Mouse (Mus musculus) lung, embryonic 15.5 days (tissue): ENCODE data around the gene Vmn1r85. TPM values are rescaled to one million over a fixed set of nuclear protein-coding genes. Genes with fewer than 3 reads are reported as not detected.
A peak's percentile ranks its signal among the peaks of the same experiment; 100 is the strongest.

Experiments
- ATAC-seq: fragments of 200-750 bp; cut with Nextera tagmentation; 2 replicates; pipeline ENCODE4 v1.8.0; 2017; ENCODE audit warnings: moderate number of reproducible peaks, borderline replicate concordance; ENCODE audit not compliant: low FRiP score, low TSS enrichment; ENCODE audit errors: extremely low read depth
- H3K27ac ChIP-seq: fragments of 300-500 bp; sonication (generic); 2 replicates; pipeline ENCODE4 v1.5.1; 2015; ENCODE audit warnings: moderate library complexity, mild to moderate bottlenecking, inconsistent platforms
- H3K27me3 ChIP-seq: fragments of 300-500 bp; sonication (generic); 2 replicates; pipeline ENCODE4 v1.6.1; 2015; ENCODE audit warnings: inconsistent platforms
- H3K36me3 ChIP-seq: fragments of 300-500 bp; sonication (generic); 2 replicates; pipeline ENCODE4 v1.6.1; 2015; ENCODE audit warnings: inconsistent platforms
- H3K4me1 ChIP-seq: fragments of 300-500 bp; sonication (generic); 2 replicates; pipeline ENCODE4 v1.6.1; 2015; ENCODE audit warnings: inconsistent platforms
- H3K4me2 ChIP-seq: fragments of 300-500 bp; sonication (generic); 2 replicates; pipeline ENCODE4 v1.6.1; 2015; ENCODE audit warnings: inconsistent platforms, mild to moderate bottlenecking, moderate library complexity
- H3K4me3 ChIP-seq: fragments of 300-500 bp; sonication (generic); 2 replicates; pipeline ENCODE4 v1.5.1; 2015; ENCODE audit warnings: mild to moderate bottlenecking, inconsistent platforms
- H3K9ac ChIP-seq: fragments of 300-500 bp; sonication (generic); 2 replicates; pipeline ENCODE4 v1.6.1; 2015; ENCODE audit warnings: inconsistent platforms
- H3K9me3 ChIP-seq: fragments of 300-500 bp; sonication (generic); 2 replicates; pipeline ENCODE4 v1.6.1; 2016; ENCODE audit warnings: inconsistent platforms
- WGBS: fragments of 180-500 bp; shearing (Covaris S2); methylation state at CpG from one replicate; pipeline ENCODE4 v1.1.7; 2015; 5-methylcytosine and 5-hydroxymethylcytosine counted together
- polyA plus RNA-seq: library from polyadenylated mRNA; unstranded; fragments of >200 nt; fragmentation: Nextera tagmentation; extraction: Ambion mirVana; gene quantifications from 2 replicates; pipeline ENCODE4 v1.2.1, GENCODE M21; 2015

Vmn1r85 gene
- polyA plus RNA-seq, 1 experiment from 2014 or later = not detected

DNA sequence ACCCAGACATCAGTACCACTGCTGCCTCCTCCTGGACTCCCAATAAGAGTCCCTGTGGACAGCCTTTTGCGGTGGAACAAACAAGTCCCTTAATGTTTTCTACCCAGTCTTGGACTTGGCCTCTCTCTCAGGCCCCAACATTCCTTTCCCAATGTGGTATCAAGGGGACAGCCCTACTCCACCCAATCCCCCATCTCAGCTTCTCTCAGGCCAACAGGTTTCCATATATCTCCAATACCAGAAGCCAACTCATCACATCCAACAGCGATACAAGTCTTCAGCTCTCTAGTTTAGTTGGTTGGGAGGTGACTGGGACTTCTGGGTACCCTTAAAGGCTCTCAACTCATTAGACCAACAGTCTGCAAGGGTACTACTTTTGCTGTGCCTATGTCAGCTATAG is 41.5 kb downstream of the Vmn1r85 start:
- peak overlapping the region; percentile 80 for H3K4me2 ChIP-seq
- no peak overlapping the region for H3K27ac ChIP-seq
- peak overlapping the region; percentile 66 for H3K4me3 ChIP-seq
- H3K4me1 ChIP-seq = peaks cover 5% of the 10 kb centered on the region
- H3K9ac ChIP-seq = peak overlapping the region; percentile 64; the same call in 1 of the 2 replicates
- 83% methylated on average over 2 of the region's 2 CpGs for WGBS
- no peak for ATAC-seq
- no peaks in the 10 kb centered on the region for H3K9me3 ChIP-seq
- H3K27me3 ChIP-seq = no peaks in the 10 kb centered on the region
- H3K36me3 ChIP-seq = no peaks in the 10 kb centered on the region

DNA sequence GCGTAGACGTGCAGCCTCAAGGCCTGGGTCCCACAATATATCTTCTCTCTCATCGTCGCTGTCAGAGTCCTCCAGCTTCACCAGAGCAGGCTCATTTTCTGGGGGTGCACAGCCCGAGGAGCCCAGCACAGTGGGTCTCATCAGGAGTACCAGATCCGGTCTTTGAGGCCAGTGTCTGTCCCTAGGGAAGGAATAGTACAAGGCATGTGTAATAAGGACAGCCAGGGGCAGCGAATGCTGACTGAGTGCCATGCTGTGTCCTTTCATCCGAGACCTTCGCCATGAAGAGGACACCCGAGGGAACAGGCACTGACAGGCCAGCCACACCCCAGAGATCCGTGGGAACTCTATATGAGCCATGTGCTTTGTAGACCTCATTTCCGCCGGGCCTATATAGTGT is 42.0 kb downstream of the Vmn1r85 start:
- no peak for ATAC-seq
- WGBS = 89% methylated on average over 13 of the region's 13 CpGs

DNA sequence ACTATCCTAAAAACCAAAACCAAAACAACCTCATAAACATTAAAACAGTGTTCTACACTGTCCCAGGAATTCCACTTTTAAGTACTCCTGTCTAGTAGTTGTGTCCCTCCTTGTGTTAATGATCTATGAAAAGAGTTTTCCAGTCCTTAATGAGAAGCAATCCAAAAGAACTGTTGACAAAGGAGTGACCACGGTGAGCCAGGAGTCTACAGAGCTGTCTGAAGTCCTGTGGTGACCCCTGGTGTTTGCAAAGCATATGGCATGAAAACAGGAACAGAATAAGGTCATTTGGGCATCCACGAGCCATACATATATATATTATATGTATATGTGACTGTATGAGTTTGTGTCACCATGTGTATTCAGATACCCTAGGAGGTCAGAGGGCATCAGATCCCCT is 48.9 kb downstream of the Vmn1r85 start:
- 2% methylated on average over 2 of the region's 2 CpGs for WGBS

More for the DNA sequence above, 42.0 kb downstream of the Vmn1r85 start:
- Histone ChIP-seq H3K4me1 (peaks cover 5% of the 10 kb centered on the region), H3K27ac (no peak overlapping the region), H3K4me2 (no peak overlapping the region), H3K9ac (no peak overlapping the region), H3K36me3 (no peaks in the 10 kb centered on the region), H3K9me3 (no peaks in the 10 kb centered on the region), H3K27me3 (no peaks in the 10 kb centered on the region), H3K4me3 (no peak overlapping the region)

DNA sequence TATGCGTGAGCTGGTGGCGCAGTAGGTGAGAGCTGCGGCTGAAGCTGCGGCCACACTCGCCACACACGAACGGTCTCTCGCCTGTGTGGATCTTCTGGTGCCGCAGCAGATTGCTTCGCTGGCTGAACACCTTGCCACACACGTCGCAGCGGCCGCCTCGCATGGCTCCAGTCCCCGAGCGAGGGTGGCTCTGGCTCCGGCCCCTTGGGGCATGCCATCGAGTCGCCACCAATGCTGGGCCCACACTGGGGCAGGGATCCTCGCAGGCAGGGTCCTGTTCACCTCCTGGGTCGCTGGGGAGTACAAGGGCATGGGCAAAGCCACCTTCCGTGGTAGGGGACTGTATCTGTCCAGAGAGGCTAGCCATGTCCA is 50.7 kb downstream of the Vmn1r85 start:
- no peak for ATAC-seq
- Histone ChIP-seq H3K27ac (no peak overlapping the region), H3K4me3 (peak overlapping the region; percentile 48), H3K36me3 (no peaks in the 10 kb centered on the region), H3K27me3 (peaks cover 42% of the 10 kb centered on the region), H3K9ac (peak overlapping the region; percentile 50; the same call in 1 of the 2 replicates), H3K4me1 (peaks cover 14% of the 10 kb centered on the region), H3K4me2 (peak overlapping the region; percentile 94), H3K9me3 (no peaks in the 10 kb centered on the region)
- WGBS = 2% methylated on average over 23 of the region's 23 CpGs

More for the DNA sequence above, 48.9 kb downstream of the Vmn1r85 start:
- no peaks in the 10 kb centered on the region for H3K36me3 ChIP-seq
- no peak overlapping the region for H3K4me2 ChIP-seq
- no peak overlapping the region for H3K4me3 ChIP-seq
- peak; percentile 50; the same call in 1 of the 2 replicates for ATAC-seq
- peaks cover 13% of the 10 kb centered on the region for H3K4me1 ChIP-seq
- no peaks in the 10 kb centered on the region for H3K9me3 ChIP-seq
- peaks cover 42% of the 10 kb centered on the region for H3K27me3 ChIP-seq
- no peak overlapping the region for H3K9ac ChIP-seq
- H3K27ac ChIP-seq = no peak overlapping the region

DNA sequence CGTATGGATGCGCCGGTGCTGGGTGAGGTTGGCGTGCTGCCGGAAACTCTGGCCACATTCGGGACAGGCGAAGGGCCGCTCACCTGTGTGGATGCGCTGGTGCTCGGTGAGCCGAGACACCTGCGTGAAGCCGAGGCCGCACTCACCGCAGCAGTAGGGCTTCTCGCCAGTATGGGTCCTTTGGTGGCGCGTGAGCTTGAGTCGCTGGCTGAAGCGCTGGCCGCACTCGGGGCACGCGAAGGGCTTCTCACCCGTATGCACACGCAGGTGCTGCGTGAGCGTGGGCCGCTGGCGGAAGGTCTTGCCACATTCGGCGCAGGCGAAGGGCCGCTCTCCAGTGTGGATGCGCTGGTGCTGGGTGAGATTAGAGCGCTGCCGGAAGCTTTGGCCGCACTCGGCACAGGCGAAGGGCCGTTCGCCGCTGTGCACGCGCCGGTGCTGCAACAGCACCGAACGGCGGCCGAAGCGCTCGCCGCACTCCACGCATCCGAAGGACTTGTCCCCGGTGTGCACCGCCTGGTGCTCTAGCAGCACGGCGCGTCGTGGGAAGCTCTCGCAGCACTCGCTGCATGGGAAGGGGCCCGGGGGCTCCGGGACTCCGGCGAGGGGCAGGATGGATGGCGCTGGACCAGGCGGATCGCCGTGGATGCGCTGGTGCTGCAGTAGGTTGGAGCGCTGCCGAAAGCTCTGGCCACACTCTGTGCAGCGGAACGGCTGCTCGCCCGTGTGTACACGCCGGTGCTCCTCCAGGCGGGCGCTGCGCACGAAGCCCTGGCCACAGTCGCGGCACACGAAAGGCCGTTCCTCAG is 51.3 kb downstream of the Vmn1r85 start:
- H3K4me1 ChIP-seq = peaks cover 20% of the 10 kb centered on the region
- WGBS = 4% methylated on average over 88 of the region's 88 CpGs
- peaks cover 42% of the 10 kb centered on the region for H3K27me3 ChIP-seq
- peak overlapping the region; percentile 50 for H3K9ac ChIP-seq
- H3K36me3 ChIP-seq = no peaks in the 10 kb centered on the region
- H3K9me3 ChIP-seq = no peaks in the 10 kb centered on the region
- H3K27ac ChIP-seq = no peak overlapping the region
- ATAC-seq = peak; percentile 35; the same call in 1 of the 2 replicates
- H3K4me3 ChIP-seq = peak overlapping the region; percentile 48
- H3K4me2 ChIP-seq = peak overlapping the region; percentile 94

DNA sequence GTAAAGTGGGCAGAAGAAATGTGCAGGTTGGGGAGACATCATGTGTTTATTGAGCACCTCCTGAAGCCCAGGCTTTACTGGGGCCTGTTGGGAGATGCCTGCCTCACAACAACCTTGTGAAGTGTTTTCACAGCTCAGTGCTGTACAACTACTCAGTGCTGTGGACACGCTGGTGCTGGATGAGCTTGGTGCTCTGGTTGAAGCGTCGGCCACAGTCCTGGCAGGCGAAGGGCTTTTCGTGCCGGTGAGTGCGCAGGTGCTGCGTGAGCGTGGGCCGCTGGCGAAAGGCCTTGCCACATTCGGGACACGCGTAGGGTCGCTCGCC is 51.9 kb downstream of the Vmn1r85 start:
- 37% methylated on average over 16 of the region's 16 CpGs for WGBS
- Histone ChIP-seq H3K9ac (0 out of 2 replicates have a peak overlapping the region, but pooled peaks have one; percentile 50), H3K4me2 (peak overlapping the region; percentile 94), H3K9me3 (no peaks in the 10 kb centered on the region), H3K27me3 (peaks cover 42% of the 10 kb centered on the region), H3K4me3 (peak overlapping the region; percentile 48), H3K4me1 (peaks cover 21% of the 10 kb centered on the region), H3K27ac (no peak overlapping the region), H3K36me3 (no peaks in the 10 kb centered on the region)
- ATAC-seq = no peak

DNA sequence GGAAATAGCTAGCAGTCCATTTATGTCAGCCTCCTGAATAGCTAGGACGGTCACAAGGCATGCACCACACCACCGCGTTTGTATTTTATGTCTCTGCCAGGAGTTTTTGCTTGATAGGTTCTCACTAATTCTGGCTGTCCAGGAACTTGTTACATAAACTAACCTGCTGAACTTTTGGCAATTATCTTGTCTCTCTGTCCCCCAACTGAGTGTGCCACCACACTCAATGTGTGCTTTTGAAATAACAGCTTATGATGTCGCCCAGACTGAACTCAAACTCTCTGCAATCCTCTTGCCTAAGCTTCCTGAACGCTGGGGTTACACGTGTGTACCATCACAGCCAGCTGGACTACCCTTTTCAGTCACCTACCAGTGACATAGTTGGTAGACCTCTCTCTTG is 52.5 kb downstream of the Vmn1r85 start:
- no peak overlapping the region for H3K4me3 ChIP-seq
- H3K36me3 ChIP-seq = no peaks in the 10 kb centered on the region
- H3K4me1 ChIP-seq = peaks cover 21% of the 10 kb centered on the region
- H3K27me3 ChIP-seq = peaks cover 42% of the 10 kb centered on the region
- H3K4me2 ChIP-seq = no peak overlapping the region
- H3K27ac ChIP-seq = no peak overlapping the region
- no peak for ATAC-seq
- H3K9ac ChIP-seq = no peak overlapping the region
- WGBS = 69% methylated on average over 6 of the region's 6 CpGs
- no peaks in the 10 kb centered on the region for H3K9me3 ChIP-seq

DNA sequence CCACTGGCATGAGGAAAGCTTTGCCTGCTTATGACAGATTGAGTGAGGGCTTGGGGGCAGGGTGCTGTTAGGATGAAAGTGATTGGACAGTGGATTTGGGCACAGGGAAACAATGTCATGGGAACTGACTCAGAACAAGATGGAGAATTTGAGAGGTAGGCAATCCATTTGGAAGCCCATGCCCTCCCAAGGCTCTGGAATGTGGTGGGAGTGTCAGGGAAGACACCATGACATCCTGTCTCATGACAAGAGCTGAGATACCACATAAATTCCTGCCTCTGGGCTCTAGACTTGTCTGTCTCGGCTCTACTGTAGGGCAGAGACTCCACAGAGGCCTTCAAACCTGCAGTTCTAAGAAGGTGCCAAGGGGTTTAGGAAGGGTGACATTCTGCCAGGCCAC is 53.7 kb downstream of the Vmn1r85 start:
- Histone ChIP-seq H3K4me1 (peaks cover 29% of the 10 kb centered on the region), H3K9me3 (no peaks in the 10 kb centered on the region), H3K27me3 (peaks cover 42% of the 10 kb centered on the region), H3K27ac (no peak overlapping the region), H3K36me3 (peaks cover 1% of the 10 kb centered on the region), H3K4me2 (no peak overlapping the region), H3K9ac (no peak overlapping the region), H3K4me3 (no peak overlapping the region)
- 56% methylated on average over 1 of the region's 1 CpGs for WGBS
- ATAC-seq = no peak

DNA sequence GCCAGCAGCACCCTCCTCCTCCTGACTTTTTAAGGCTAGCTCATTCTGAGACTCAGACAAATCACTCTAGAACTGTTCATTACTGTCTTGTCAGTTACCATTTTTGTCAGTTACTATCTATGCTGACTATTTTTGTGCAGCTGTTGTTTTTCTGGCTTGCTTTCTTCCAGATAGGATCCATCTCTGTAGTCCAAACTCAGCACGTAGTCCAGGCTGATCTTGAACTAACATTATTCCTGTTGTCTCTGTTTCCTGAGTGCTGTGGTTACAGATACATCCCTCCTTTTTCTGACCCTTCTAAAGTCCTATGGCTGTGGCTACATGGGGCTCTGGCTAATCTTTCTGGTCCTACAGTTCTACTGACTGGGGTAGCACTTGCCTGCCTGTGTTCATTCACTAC is 55.8 kb downstream of the Vmn1r85 start:
- Histone ChIP-seq H3K9me3 (no peaks in the 10 kb centered on the region), H3K27me3 (peaks cover 28% of the 10 kb centered on the region), H3K36me3 (peaks cover 16% of the 10 kb centered on the region), H3K4me1 (peaks cover 41% of the 10 kb centered on the region), H3K9ac (peak overlapping the region; percentile 96), H3K27ac (peak overlapping the region; percentile 100), H3K4me3 (peak overlapping the region; percentile 66), H3K4me2 (peak overlapping the region; percentile 82)
- 74% methylated on average over 1 of the region's 1 CpGs for WGBS
- ATAC-seq = no peak

DNA sequence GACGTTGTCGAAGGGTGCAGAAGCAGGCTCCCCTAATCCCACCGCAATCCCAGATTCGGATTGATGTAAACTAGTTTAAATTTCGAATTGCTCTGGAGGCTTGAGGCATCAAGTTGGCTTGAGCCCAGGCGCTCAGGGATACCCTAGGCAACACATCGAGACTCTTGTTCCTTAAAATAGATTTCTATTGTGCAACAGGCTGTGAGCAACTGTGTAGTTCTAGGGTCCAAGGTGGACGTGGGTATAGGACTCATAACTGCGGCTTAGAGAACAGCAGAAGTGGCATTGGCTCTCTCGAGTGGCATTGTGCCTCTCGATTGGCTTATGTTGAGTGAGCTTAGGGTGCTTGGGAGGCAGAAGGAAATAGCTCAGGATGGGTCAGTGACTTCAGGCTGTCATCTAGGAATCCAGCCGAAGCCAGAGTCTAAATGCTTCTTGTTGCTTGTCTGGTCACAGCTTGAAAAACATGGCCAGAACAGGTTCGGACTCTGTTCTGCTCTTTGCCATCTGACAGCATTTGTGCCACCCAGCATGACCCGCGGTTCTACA is 56.3 kb downstream of the Vmn1r85 start:
- Histone ChIP-seq H3K9me3 (no peaks in the 10 kb centered on the region), H3K9ac (peak overlapping the region; percentile 96), H3K36me3 (peaks cover 16% of the 10 kb centered on the region), H3K27ac (peak overlapping the region; percentile 100), H3K4me1 (peaks cover 41% of the 10 kb centered on the region), H3K4me3 (peak overlapping the region; percentile 66), H3K4me2 (peak overlapping the region; percentile 82), H3K27me3 (peaks cover 23% of the 10 kb centered on the region)
- 17% methylated on average over 15 of the region's 15 CpGs for WGBS
- no peak for ATAC-seq

DNA sequence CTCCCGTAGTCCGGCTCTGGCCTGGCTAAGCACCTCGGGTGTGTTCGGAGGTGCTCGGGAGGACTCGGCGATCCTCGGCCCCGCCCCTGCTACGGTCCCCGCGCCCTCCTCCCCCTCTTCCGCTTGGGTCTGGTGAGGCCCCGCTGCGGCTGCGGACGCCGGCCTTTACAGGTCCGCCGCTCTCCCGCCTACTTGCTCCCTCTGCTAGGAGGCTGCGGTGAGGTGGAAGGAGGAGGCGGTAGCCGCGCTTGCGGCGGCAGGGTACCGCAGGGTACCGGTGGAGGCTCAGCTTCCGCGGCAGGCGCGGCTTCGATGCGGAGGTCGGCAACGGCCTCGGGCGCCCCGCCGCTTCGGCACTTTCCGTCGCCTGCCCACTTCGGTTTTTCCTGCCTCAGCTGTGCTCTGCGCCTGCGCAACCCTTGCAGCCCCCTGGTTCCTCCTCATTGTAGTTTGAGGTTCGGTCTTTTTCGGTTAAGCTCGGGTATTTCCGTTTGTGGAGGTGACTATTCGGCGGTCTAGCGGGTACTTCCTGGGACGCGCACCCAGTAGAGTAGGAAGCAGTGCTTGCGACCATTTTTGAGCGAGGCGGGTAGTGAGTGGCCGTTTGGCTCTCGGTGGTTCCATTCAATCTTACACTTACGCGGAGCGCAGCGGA is 56.9 kb downstream of the Vmn1r85 start, which contains the start of gene Ube2m:
Gene Ube2m (minus strand): TSS at position 375 of the 655 bp plus-strand sequence.
- Histone ChIP-seq H3K36me3 (peaks cover 19% of the 10 kb centered on the region), H3K27me3 (peaks cover 16% of the 10 kb centered on the region), H3K27ac (peak within 1 kb of the TSS; percentile 100), H3K9ac (peak within 1 kb of the TSS; percentile 96), H3K4me3 (peak within 1 kb of the TSS; percentile 66), H3K4me2 (peak within 1 kb of the TSS; percentile 82), H3K4me1 (peaks cover 41% of the 10 kb centered on the region), H3K9me3 (no peaks in the 10 kb centered on the region)
- whole genome bisulfite sequencing = under 1% methylated on average over 64 of the region's 65 CpGs
- ATAC-seq = peak; percentile 95

DNA sequence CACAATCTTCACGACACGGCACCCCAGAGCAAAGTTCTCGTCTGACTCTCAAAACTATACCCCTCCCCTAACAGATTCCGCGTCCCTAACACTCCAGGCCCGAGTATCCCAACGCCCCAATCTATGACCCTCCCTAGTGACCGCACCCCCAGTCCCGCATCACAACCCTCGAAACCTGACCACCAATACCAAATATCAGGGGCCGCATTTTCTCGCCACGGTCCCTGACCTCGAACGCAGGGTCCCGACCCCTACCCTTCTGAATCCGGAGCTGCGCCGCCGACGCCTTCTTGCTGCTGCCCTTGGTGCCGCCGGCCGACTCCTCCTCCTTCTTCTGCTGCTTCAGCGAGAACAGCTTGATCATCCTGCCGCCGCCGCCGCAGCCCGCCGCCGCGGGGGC is 57.6 kb downstream of the Vmn1r85 start:
- H3K4me3 ChIP-seq = peak overlapping the region; percentile 66
- H3K27ac ChIP-seq = peak overlapping the region; percentile 100
- peaks cover 41% of the 10 kb centered on the region for H3K4me1 ChIP-seq
- peak overlapping the region; percentile 96 for H3K9ac ChIP-seq
- peaks cover 25% of the 10 kb centered on the region for H3K36me3 ChIP-seq
- peak overlapping the region; percentile 82 for H3K4me2 ChIP-seq
- peaks cover 10% of the 10 kb centered on the region for H3K27me3 ChIP-seq
- under 1% methylated on average over 32 of the region's 33 CpGs for WGBS
- no peaks in the 10 kb centered on the region for H3K9me3 ChIP-seq
- no peak for ATAC-seq
